Mouse (Mus musculus): Measurements from ENCODE around the gene Pth1r. TPM values are rescaled to one million over a fixed set of nuclear protein-coding genes. Genes with fewer than 3 reads are reported as not detected.
A peak's percentile ranks its signal among the peaks of the same experiment; 100 is the strongest.

The Pth1r gene
- polyA plus RNA-seq, 1 experiment from 2014 or later: 11.2 TPM

- Histone ChIP-seq H3K9ac (replicated peaks) (no peak overlapping the region), H3K9me3 (no peaks in the 10 kb centered on the region), H3K27me3 (no peaks in the 10 kb centered on the region), H3K27ac (no peak overlapping the region), H3K4me2 (replicated peaks) (no peak overlapping the region), H3K36me3 (peaks cover 42% of the 10 kb centered on the region), H3K4me3 (replicated peaks) (no peak overlapping the region), H3K4me1 (replicated peaks) (no peaks in the 10 kb centered on the region)
- WGBS: 100% methylated on average over 1 of the region's 1 CpGs
- no peak for ATAC-seq
Observed at GRCm38 (mm10) chr9:110711532-110711931, 35.4 kb downstream of the Pth1r start.

- H3K9me3 ChIP-seq: no peaks in the 10 kb centered on the region
- H3K36me3 ChIP-seq: peaks cover 43% of the 10 kb centered on the region
- peak; percentile 85 for ATAC-seq
- 49% methylated on average over 5 of the region's 5 CpGs for WGBS
- no peak overlapping the region for H3K4me2 ChIP-seq (replicated peaks)
- no peaks in the 10 kb centered on the region for H3K4me1 ChIP-seq (replicated peaks)
- H3K4me3 ChIP-seq (replicated peaks): no peak overlapping the region
- H3K9ac ChIP-seq (replicated peaks): peak overlapping the region; percentile 10; the same call in 1 of the 2 replicates
- H3K27ac ChIP-seq: no peak overlapping the region
- no peaks in the 10 kb centered on the region for H3K27me3 ChIP-seq
Observed at GRCm38 (mm10) chr9:110709640-110710258, 37.2 kb downstream of the Pth1r start.

GRCm38 (mm10) chr9:110706784-110707183 lies 40.2 kb downstream of the Pth1r start:
- no peak overlapping the region for H3K4me3 ChIP-seq (replicated peaks)
- H3K27ac ChIP-seq: no peak overlapping the region
- H3K36me3 ChIP-seq: peaks cover 33% of the 10 kb centered on the region
- no peak overlapping the region for H3K4me2 ChIP-seq (replicated peaks)
- no peaks in the 10 kb centered on the region for H3K9me3 ChIP-seq
- no peaks in the 10 kb centered on the region for H3K27me3 ChIP-seq
- no peaks in the 10 kb centered on the region for H3K4me1 ChIP-seq (replicated peaks)
- WGBS: 80% methylated on average over 5 of the region's 5 CpGs
- ATAC-seq: no peak
- H3K9ac ChIP-seq (replicated peaks): no peak overlapping the region

- ATAC-seq: no peak
- Histone ChIP-seq H3K27ac (no peak overlapping the region), H3K4me1 (replicated peaks) (no peaks in the 10 kb centered on the region), H3K9ac (replicated peaks) (no peak overlapping the region), H3K9me3 (no peaks in the 10 kb centered on the region), H3K4me3 (replicated peaks) (no peak overlapping the region), H3K4me2 (replicated peaks) (no peak overlapping the region), H3K36me3 (peaks cover 23% of the 10 kb centered on the region), H3K27me3 (no peaks in the 10 kb centered on the region)
- WGBS: 93% methylated on average over 6 of the region's 6 CpGs
Observed at GRCm38 (mm10) chr9:110703951-110704350, 43.0 kb downstream of the Pth1r start.

GRCm38 (mm10) chr9:110702848-110703247 lies 44.1 kb downstream of the Pth1r start:
- ATAC-seq: no peak
- H3K4me2 ChIP-seq (replicated peaks): no peak overlapping the region
- WGBS: 87% methylated on average over 1 of the region's 1 CpGs

GRCm38 (mm10) chr9:110701114-110702032 lies 45.6 kb downstream of the Pth1r start:
- Histone ChIP-seq H3K4me3 (replicated peaks) (no peak overlapping the region), H3K4me2 (replicated peaks) (no peak overlapping the region), H3K27ac (no peak overlapping the region), H3K4me1 (replicated peaks) (no peaks in the 10 kb centered on the region), H3K9ac (replicated peaks) (no peak overlapping the region), H3K36me3 (peaks cover 20% of the 10 kb centered on the region), H3K27me3 (no peaks in the 10 kb centered on the region), H3K9me3 (no peaks in the 10 kb centered on the region)
- WGBS: 68% methylated on average over 11 of the region's 12 CpGs
- ATAC-seq: no peak

More at GRCm38 (mm10) chr9:110702848-110703247, 44.1 kb downstream of the Pth1r start:
- no peak overlapping the region for H3K9ac ChIP-seq (replicated peaks)
- H3K27me3 ChIP-seq: no peaks in the 10 kb centered on the region
- H3K9me3 ChIP-seq: no peaks in the 10 kb centered on the region
- peaks cover 17% of the 10 kb centered on the region for H3K36me3 ChIP-seq
- H3K4me1 ChIP-seq (replicated peaks): no peaks in the 10 kb centered on the region
- H3K4me3 ChIP-seq (replicated peaks): no peak overlapping the region
- no peak overlapping the region for H3K27ac ChIP-seq

- Histone ChIP-seq H3K27me3 (no peaks in the 10 kb centered on the region), H3K9me3 (no peaks in the 10 kb centered on the region), H3K27ac (no peak overlapping the region), H3K4me3 (replicated peaks) (no peak overlapping the region), H3K36me3 (peaks cover 32% of the 10 kb centered on the region), H3K9ac (replicated peaks) (no peak overlapping the region), H3K4me1 (replicated peaks) (no peaks in the 10 kb centered on the region), H3K4me2 (replicated peaks) (no peak overlapping the region)
- no peak for ATAC-seq
- WGBS: 91% methylated on average over 3 of the region's 3 CpGs
Observed at GRCm38 (mm10) chr9:110699574-110699973, 47.4 kb downstream of the Pth1r start.

- WGBS: 89% methylated on average over 3 of the region's 3 CpGs
- H3K36me3 ChIP-seq: peaks cover 48% of the 10 kb centered on the region
- no peak overlapping the region for H3K9ac ChIP-seq (replicated peaks)
- H3K4me3 ChIP-seq (replicated peaks): no peak overlapping the region
- H3K27me3 ChIP-seq: no peaks in the 10 kb centered on the region
- H3K4me2 ChIP-seq (replicated peaks): no peak overlapping the region
- H3K4me1 ChIP-seq (replicated peaks): no peaks in the 10 kb centered on the region
- H3K27ac ChIP-seq: no peak overlapping the region
- ATAC-seq: no peak
- no peaks in the 10 kb centered on the region for H3K9me3 ChIP-seq
Observed at GRCm38 (mm10) chr9:110697465-110697864, 49.5 kb downstream of the Pth1r start.

- ATAC-seq: no peak
- WGBS: 91% methylated on average over 5 of the region's 5 CpGs
- Histone ChIP-seq H3K4me2 (replicated peaks) (no peak overlapping the region), H3K4me1 (replicated peaks) (no peaks in the 10 kb centered on the region), H3K4me3 (replicated peaks) (no peak overlapping the region), H3K27me3 (no peaks in the 10 kb centered on the region), H3K27ac (no peak overlapping the region), H3K9ac (replicated peaks) (no peak overlapping the region), H3K9me3 (no peaks in the 10 kb centered on the region), H3K36me3 (peaks cover 47% of the 10 kb centered on the region)
Observed at GRCm38 (mm10) chr9:110696427-110696826, 50.5 kb downstream of the Pth1r start.

- H3K4me3 ChIP-seq (replicated peaks): no peak overlapping the region
- H3K4me1 ChIP-seq (replicated peaks): no peaks in the 10 kb centered on the region
- 89% methylated on average over 4 of the region's 4 CpGs for WGBS
Observed at GRCm38 (mm10) chr9:110695165-110695755, 51.7 kb downstream of the Pth1r start.

GRCm38 (mm10) chr9:110689261-110689779 lies 57.6 kb downstream of the Pth1r start:
- H3K9ac ChIP-seq (replicated peaks): no peak overlapping the region
- WGBS: 95% methylated on average over 8 of the region's 8 CpGs
- peaks cover 29% of the 10 kb centered on the region for H3K4me1 ChIP-seq (replicated peaks)
- peaks cover 16% of the 10 kb centered on the region for H3K36me3 ChIP-seq
- no peak overlapping the region for H3K4me3 ChIP-seq (replicated peaks)
- H3K4me2 ChIP-seq (replicated peaks): no peak overlapping the region
- H3K9me3 ChIP-seq: no peaks in the 10 kb centered on the region
- H3K27me3 ChIP-seq: no peaks in the 10 kb centered on the region
- H3K27ac ChIP-seq: no peak overlapping the region
- no peak for ATAC-seq

More at GRCm38 (mm10) chr9:110695165-110695755, 51.7 kb downstream of the Pth1r start:
- H3K4me2 ChIP-seq (replicated peaks): no peak overlapping the region
- ATAC-seq: no peak
- H3K27ac ChIP-seq: no peak overlapping the region
- H3K9me3 ChIP-seq: no peaks in the 10 kb centered on the region
- no peak overlapping the region for H3K9ac ChIP-seq (replicated peaks)
- peaks cover 47% of the 10 kb centered on the region for H3K36me3 ChIP-seq
- no peaks in the 10 kb centered on the region for H3K27me3 ChIP-seq

- no peak for ATAC-seq
- H3K27ac ChIP-seq: no peak overlapping the region
- H3K36me3 ChIP-seq: peaks cover 3% of the 10 kb centered on the region; the same call in 1 of the 2 replicates
- H3K9ac ChIP-seq (replicated peaks): no peak overlapping the region
- no peaks in the 10 kb centered on the region for H3K9me3 ChIP-seq
- H3K27me3 ChIP-seq: no peaks in the 10 kb centered on the region
- peaks cover 42% of the 10 kb centered on the region for H3K4me1 ChIP-seq (replicated peaks)
- 82% methylated on average over 2 of the region's 2 CpGs for WGBS
- H3K4me3 ChIP-seq (replicated peaks): no peak overlapping the region
- no peak overlapping the region for H3K4me2 ChIP-seq (replicated peaks)
Observed at GRCm38 (mm10) chr9:110687846-110688245, 59.1 kb downstream of the Pth1r start.
